Mouse (Mus musculus) limb, embryonic 15.5 days (tissue): Measurements from ENCODE around the gene Mob3b. TPM values are rescaled to one million over a fixed set of nuclear protein-coding genes. Genes with fewer than 3 reads are reported as not detected.

Experiments used
- ATAC-seq: fragments of 200-750 bp; cut with Nextera tagmentation; 2 replicates; pipeline ENCODE4 v1.8.0; 2017; ENCODE audit warnings: low read depth, moderate TSS enrichment; ENCODE audit not compliant: insufficient number of reproducible peaks, low FRiP score, low TSS enrichment
- H3K27ac ChIP-seq: fragments of 300-500 bp; sonication (generic); 2 replicates; pipeline ENCODE4 v1.5.1; 2015; ENCODE audit warnings: moderate library complexity, mild to moderate bottlenecking, inconsistent platforms
- H3K27me3 ChIP-seq: fragments of 300-500 bp; sonication (generic); 2 replicates; pipeline ENCODE4 v1.6.1; 2015; ENCODE audit warnings: inconsistent platforms
- H3K36me3 ChIP-seq: fragments of 300-500 bp; sonication (generic); 2 replicates; pipeline ENCODE4 v1.6.1; 2015; ENCODE audit warnings: inconsistent platforms
- H3K4me1 ChIP-seq: fragments of 300-500 bp; sonication (generic); 2 replicates; pipeline ENCODE4 v1.6.1; 2015; ENCODE audit warnings: inconsistent platforms
- H3K4me2 ChIP-seq: fragments of 300-500 bp; sonication (generic); 2 replicates; pipeline ENCODE4 v1.6.1; 2015; ENCODE audit warnings: mild to moderate bottlenecking, inconsistent platforms
- H3K4me3 ChIP-seq: fragments of 300-500 bp; sonication (generic); 2 replicates; pipeline ENCODE4 v1.5.1; 2015; ENCODE audit warnings: mild to moderate bottlenecking, inconsistent platforms
- H3K9ac ChIP-seq: fragments of 300-500 bp; sonication (generic); 2 replicates; pipeline ENCODE4 v1.6.1; 2015; ENCODE audit warnings: inconsistent platforms
- H3K9me3 ChIP-seq: fragments of 300-500 bp; sonication (generic); 2 replicates; pipeline ENCODE4 v1.6.1; 2016; ENCODE audit warnings: inconsistent platforms
- WGBS: fragments of 180-500 bp; shearing (Covaris S2); methylation state at CpG from one replicate; pipeline ENCODE4 v1.1.7; 2015; 5-methylcytosine and 5-hydroxymethylcytosine counted together
- polyA plus RNA-seq: library from polyadenylated mRNA; unstranded; fragments of >200 nt; fragmentation: Nextera tagmentation; extraction: Ambion mirVana; gene quantifications from 2 replicates; pipeline ENCODE4 v1.2.1, GENCODE M21; 2015

Gene Mob3b
- polyA plus RNA-seq, 1 experiment from 2014 or later, result 12.8 TPM

DNA sequence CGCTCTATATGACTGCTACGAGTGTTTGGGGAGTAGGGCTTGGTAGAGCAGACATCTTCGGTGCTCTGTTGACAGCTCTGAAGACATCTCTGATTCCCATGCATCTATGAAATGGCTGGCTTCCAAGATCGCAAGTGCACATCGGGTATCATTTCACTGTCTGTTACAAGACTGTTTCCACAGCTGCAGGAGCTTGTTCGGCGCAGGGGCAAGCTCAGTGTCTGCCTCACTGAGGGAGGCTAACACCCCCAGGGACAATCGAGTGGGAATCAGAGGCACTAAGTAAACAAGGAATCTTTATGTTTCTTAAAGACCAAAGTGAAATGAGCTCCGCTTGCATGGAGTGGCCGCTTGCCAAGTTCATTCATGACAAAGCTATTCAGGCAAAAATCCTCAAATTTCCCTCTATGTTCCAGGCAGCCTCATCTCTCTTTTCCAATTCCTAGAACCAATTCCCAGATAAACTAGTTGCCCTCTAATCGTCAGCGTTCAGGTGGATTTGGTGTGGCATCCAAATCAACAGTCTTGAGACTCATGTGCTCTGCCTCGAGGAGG lies 12.4 kb upstream of the Mob3b start:
- Histone ChIP-seq H3K4me3 (no peak overlapping the region), H3K27ac (no peak overlapping the region), H3K4me2 (no peak overlapping the region), H3K36me3 (no peaks in the 10 kb centered on the region), H3K4me1 (peaks cover 11% of the 10 kb centered on the region), H3K27me3 (no peaks in the 10 kb centered on the region), H3K9me3 (no peaks in the 10 kb centered on the region), H3K9ac (no peak overlapping the region)
- WGBS, result 62% methylated on average over 13 of the region's 13 CpGs
- no peak for ATAC-seq

DNA sequence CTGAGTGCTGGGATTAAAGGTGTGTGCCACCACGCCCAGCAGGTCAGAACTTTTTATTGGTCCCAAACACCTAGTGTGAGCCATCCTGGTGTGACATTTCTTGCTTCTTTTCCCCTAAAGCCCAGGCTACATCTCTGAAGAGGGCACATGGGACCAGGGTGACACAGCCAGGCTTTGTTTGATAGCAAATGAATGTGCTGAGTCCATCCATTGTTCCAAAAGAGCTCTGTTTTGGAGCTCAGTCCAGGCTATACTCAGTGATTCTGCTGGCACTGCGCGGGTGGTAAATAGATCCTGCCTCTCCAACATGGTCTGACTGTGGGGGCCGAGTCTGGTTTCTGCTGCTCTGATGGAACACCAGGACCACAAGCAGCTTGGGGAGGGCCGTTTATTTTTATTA lies 10.6 kb upstream of the Mob3b start:
- no peaks in the 10 kb centered on the region for H3K36me3 ChIP-seq

DNA sequence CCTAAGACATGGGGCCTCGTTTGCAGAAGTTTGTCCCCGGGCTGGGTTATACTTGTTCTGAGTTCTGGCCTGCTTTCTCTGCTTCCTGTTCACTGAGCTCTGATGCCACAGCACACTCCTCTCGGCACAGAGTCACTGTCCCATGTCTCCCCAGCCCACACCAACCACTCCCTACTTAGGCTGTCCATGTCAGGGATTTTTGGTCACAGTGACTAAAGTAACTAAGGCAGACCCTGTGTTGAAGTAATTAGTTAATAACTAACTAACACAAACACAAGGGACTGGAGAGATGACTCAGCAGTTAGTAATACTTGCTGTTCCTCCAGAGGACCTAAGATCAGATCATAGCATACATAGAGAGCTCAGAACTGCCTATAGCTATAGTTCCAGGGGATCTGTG lies 8.7 kb upstream of the Mob3b start:
- Histone ChIP-seq H3K4me1 (0 out of 2 replicates have a peak, but pooled peaks cover 8% of the 10 kb centered on the region), H3K36me3 (no peaks in the 10 kb centered on the region), H3K9ac (no peak overlapping the region), H3K27ac (no peak overlapping the region), H3K4me2 (no peak overlapping the region), H3K27me3 (no peaks in the 10 kb centered on the region), H3K9me3 (no peaks in the 10 kb centered on the region), H3K4me3 (no peak overlapping the region)
- no peak for ATAC-seq
- WGBS, result 70% methylated on average over 3 of the region's 3 CpGs

More for the DNA sequence above, 10.6 kb upstream of the Mob3b start:
- no peak for ATAC-seq
- H3K27me3 ChIP-seq, result no peaks in the 10 kb centered on the region
- H3K4me3 ChIP-seq, result no peak overlapping the region
- H3K9me3 ChIP-seq, result no peaks in the 10 kb centered on the region
- H3K27ac ChIP-seq, result no peak overlapping the region
- 0 out of 2 replicates have a peak, but pooled peaks cover 8% of the 10 kb centered on the region for H3K4me1 ChIP-seq
- no peak overlapping the region for H3K4me2 ChIP-seq
- no peak overlapping the region for H3K9ac ChIP-seq
- 63% methylated on average over 5 of the region's 5 CpGs for WGBS

DNA sequence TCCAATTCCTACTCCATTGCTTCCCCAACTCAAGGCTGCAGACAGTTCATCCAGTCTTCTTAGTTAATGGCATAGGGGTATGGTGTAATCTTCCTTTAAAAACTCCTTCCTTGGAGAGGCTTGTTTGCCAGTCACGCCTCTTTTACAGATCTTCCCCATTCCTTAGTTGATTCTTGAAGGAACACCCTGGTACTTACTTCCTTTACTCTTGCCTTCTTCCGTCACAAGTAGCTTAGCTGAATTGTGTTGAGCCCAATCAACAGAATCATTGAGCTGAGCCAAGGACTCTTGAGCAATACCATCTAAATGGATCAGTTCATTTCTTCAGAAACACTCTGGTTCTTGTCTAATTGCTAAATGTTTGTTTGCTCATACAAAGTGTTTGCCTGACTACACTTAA lies 8.0 kb upstream of the Mob3b start:
- Histone ChIP-seq H3K4me2 (no peak overlapping the region), H3K27ac (no peak overlapping the region), H3K4me1 (0 out of 2 replicates have a peak, but pooled peaks cover 8% of the 10 kb centered on the region), H3K9me3 (no peaks in the 10 kb centered on the region), H3K27me3 (no peaks in the 10 kb centered on the region), H3K9ac (no peak overlapping the region), H3K36me3 (no peaks in the 10 kb centered on the region), H3K4me3 (no peak overlapping the region)
- ATAC-seq, result no peak
- 76% methylated on average over 2 of the region's 2 CpGs for WGBS

DNA sequence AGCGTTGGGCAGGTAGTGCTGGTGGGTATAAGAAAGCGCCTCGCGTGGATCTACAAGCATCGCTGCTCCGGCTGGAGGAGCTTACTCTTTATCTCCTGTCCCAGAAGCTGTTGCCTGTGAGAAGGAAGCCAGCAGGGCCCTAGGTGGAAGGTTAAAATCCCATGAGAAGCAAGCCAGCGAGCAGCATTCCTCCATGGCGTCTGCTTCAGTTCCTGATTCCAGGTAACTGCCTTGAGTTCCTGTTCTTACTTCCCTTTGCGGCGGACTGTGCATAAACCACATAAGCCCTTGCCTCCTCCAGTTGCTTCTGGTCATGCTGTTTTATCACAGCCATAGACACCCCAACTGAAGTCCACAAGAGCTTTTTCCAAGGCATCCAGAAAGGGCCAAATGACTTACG lies 531 bp upstream of the Mob3b start:
- Histone ChIP-seq H3K4me3 (no peak overlapping the region), H3K9ac (no peak overlapping the region), H3K4me1 (peaks cover 21% of the 10 kb centered on the region), H3K4me2 (no peak overlapping the region), H3K27ac (no peak overlapping the region), H3K27me3 (no peaks in the 10 kb centered on the region), H3K36me3 (no peaks in the 10 kb centered on the region), H3K9me3 (no peaks in the 10 kb centered on the region)
- WGBS, result 50% methylated on average over 11 of the region's 11 CpGs
- no peak for ATAC-seq

DNA sequence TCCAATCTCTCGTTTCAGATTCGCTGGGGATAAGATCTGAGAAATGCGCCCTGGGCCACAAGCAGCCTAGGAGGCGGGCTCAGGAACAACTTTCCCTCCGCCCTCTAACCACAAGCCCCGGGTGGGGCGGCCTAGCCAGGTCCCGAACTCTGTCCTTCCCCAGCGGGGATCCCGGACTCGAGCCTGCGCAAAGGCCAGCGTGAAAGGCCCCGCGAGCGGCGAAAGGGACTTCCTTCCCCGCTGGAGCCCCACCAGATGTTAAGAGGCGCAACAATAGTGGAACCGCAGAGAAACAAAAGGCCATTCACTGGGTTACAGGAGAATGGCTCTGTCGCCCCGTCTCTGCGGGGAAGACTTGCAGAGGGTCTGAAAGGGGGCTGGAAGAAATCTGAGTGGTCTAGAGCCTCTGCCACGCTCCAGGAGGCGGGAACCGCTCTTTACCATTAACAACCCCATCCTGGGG lies 1.1 kb downstream of the Mob3b start:
- Histone ChIP-seq H3K36me3 (no peaks in the 10 kb centered on the region), H3K27me3 (no peaks in the 10 kb centered on the region), H3K27ac (peak overlapping the region; percentile 84), H3K9ac (peak overlapping the region; percentile 47), H3K4me3 (peak overlapping the region; percentile 62), H3K4me2 (peak overlapping the region; percentile 83), H3K9me3 (no peaks in the 10 kb centered on the region), H3K4me1 (peaks cover 21% of the 10 kb centered on the region)
- ATAC-seq, result peak; percentile 79; the same call in 1 of the 2 replicates
- under 1% methylated on average over 26 of the region's 26 CpGs for WGBS

DNA sequence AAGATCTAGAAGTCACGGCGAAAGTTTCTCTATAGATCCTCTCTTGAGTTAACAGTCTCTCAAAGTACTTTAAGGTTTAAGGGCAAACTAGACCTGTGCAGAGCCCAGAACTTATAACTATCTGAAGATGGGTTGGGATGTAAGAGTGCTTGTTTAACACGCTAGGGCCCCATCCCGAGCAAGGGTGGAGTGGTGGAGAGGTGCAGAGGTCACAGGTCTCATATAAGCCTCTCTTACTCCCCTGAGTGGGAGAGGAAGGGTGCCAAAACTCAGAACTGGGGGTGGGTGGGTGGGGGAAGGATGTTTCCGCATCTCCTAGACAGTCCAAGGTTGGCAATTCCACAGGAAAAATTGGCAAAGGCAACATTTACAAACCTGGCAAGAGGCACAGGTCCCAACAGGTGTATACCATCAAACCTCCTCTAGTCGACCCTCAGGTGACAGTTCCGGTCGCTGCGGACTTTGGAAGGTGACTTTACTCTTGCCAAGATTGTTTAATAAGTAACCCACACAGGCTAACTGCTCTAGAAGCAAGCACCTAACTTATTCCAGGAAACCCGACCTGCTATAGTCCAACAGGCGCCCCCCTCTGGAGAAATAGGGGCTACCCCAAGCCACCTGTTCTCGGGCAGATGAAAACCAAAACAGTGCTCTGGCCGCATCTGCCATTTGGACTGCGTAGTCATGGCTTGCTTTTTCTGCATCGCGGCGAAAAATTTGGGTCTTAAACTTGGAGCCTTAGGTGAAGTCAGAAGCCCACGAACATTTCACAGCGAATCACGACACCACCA lies 2.0 kb downstream of the Mob3b start:
- peak overlapping the region; percentile 83 for H3K4me2 ChIP-seq
- H3K27ac ChIP-seq, result peak overlapping the region; percentile 84; the same call in 1 of the 2 replicates
- no peaks in the 10 kb centered on the region for H3K27me3 ChIP-seq
- H3K9ac ChIP-seq, result peak overlapping the region; percentile 47; the same call in 1 of the 2 replicates
- H3K9me3 ChIP-seq, result no peaks in the 10 kb centered on the region
- WGBS, result 24% methylated on average over 20 of the region's 20 CpGs
- H3K4me3 ChIP-seq, result peak overlapping the region; percentile 62
- ATAC-seq, result 0 out of 2 replicates have a peak, but pooled peaks have one; percentile 6
- no peaks in the 10 kb centered on the region for H3K36me3 ChIP-seq
- H3K4me1 ChIP-seq, result peaks cover 21% of the 10 kb centered on the region

DNA sequence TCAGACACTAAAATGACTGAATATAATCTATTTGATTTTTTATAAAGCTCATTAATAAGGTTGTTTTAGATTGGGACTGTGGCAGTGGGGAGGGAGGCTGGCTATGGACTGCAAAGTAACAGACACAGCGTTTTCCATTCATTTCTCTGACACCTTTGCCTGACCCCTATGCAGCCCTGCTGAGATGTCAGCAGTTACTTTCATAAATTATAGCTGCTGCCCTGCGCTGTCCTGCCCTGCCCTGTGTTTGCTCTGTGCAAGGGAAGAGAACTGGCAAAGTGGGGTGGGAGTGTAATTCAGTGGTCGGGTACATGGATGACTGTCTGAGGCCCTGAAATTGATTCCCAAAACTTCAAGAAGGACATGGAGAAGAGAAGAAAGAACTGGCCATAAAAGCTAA lies 3.2 kb downstream of the Mob3b start:
- Histone ChIP-seq H3K27ac (no peak overlapping the region), H3K4me1 (peaks cover 21% of the 10 kb centered on the region), H3K27me3 (no peaks in the 10 kb centered on the region), H3K9ac (no peak overlapping the region), H3K4me2 (no peak overlapping the region), H3K36me3 (no peaks in the 10 kb centered on the region), H3K9me3 (no peaks in the 10 kb centered on the region), H3K4me3 (no peak overlapping the region)
- no peak for ATAC-seq
- 41% methylated on average over 3 of the region's 3 CpGs for WGBS

DNA sequence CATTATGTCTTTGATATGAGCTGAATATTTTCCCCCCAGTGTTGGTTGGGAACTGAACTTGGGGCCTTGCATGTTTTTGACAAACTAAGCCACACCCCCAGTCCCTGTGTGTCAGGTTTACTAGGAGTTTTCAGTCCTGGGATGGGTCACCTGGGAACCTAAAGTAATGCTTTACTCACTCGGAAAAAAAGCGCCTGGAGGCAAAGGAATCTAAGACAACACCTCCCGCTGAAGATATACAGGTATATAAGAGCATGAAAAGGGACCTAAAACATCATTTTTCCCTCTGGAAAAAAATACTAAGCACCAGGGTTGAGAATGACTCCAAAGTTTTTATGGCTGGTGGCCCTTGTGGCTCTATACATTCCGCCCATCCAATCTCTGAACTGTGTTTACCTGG lies 5.5 kb downstream of the Mob3b start, which contains the start of gene Ifnk:
Gene Ifnk (plus strand): TSS at position 301 of the 400 bp plus-strand sequence.
- Histone ChIP-seq H3K9ac (no peak within 1 kb of the TSS), H3K27ac (no peak within 1 kb of the TSS), H3K4me3 (no peak within 1 kb of the TSS), H3K4me1 (peaks cover 16% of the 10 kb centered on the region), H3K36me3 (no peaks in the 10 kb centered on the region), H3K9me3 (no peaks in the 10 kb centered on the region), H3K4me2 (no peak within 1 kb of the TSS), H3K27me3 (no peaks in the 10 kb centered on the region)
- 73% methylated on average over 4 of the region's 4 CpGs for WGBS
- ATAC-seq, result no peak

DNA sequence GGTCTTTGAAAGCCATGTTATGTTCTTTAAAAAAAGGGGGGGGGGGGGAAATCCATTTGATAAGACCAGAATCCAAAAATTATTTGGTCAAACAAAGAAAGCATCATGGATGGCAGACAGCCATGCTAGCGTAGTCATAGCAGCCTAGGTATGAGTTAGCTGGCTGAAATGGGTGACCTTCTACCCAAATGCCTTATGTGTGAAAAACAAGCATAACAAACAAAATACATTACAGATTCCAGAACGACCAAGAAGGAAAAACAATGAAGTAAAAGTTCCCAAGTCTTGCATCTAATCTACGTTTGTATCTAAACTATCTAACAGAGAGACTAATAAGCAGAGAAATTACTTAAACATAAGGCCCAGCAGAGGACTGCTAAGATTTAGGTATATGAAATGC lies 6.6 kb downstream of the Mob3b start:
- no peaks in the 10 kb centered on the region for H3K9me3 ChIP-seq
- 76% methylated on average over 3 of the region's 3 CpGs for WGBS
- no peak for ATAC-seq

DNA sequence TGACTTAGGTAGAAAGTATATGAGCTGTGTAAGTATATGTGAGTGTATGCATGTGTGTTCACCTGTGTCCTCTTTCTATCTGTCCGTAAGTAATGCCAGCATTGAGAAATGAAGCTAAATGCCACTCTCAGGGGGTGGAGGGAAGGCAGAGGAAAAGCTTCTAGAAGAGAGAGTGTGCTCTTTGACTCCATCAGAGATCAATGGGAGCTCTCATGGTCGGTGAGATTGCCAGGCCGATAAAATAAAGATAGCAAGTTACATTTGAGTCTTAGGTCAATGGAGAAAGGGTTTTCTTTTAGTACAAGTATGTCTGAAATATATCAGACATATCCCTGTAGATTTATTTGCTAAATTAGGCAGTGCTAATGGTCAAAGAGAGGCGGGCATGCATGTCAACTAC lies 9.0 kb downstream of the Mob3b start:
- H3K27me3 ChIP-seq, result no peaks in the 10 kb centered on the region
- 87% methylated on average over 4 of the region's 4 CpGs for WGBS

More for the DNA sequence above, 6.6 kb downstream of the Mob3b start:
- H3K4me1 ChIP-seq, result peaks cover 9% of the 10 kb centered on the region
- H3K27me3 ChIP-seq, result no peaks in the 10 kb centered on the region
- H3K27ac ChIP-seq, result no peak overlapping the region
- no peak overlapping the region for H3K9ac ChIP-seq
- H3K4me3 ChIP-seq, result no peak overlapping the region
- H3K4me2 ChIP-seq, result no peak overlapping the region
- no peaks in the 10 kb centered on the region for H3K36me3 ChIP-seq

DNA sequence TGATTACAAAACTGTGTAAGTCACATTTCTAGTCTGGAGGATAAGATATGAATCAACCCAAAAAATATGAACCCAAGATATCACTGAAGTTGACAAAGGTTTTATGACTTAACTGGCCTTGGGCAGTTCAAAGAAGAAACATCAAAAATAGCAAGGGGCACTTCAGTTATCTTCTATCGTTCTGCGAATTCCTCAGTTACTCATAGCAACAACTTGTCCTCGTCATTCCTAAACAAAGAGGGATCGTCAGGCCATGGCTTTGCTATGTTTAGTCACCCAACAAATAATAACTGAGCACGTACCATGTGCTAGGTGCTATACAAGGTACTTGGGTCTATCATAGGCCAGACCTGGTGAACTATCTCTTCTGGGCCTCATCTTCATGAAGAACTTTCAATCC lies 10.7 kb downstream of the Mob3b start:
- Histone ChIP-seq H3K9me3 (no peaks in the 10 kb centered on the region), H3K27ac (no peak overlapping the region), H3K9ac (no peak overlapping the region), H3K4me1 (peaks cover 6% of the 10 kb centered on the region; the same call in 1 of the 2 replicates), H3K36me3 (no peaks in the 10 kb centered on the region), H3K27me3 (no peaks in the 10 kb centered on the region), H3K4me2 (no peak overlapping the region), H3K4me3 (no peak overlapping the region)
- no peak for ATAC-seq
- 85% methylated on average over 5 of the region's 5 CpGs for WGBS

More for the DNA sequence above, 9.0 kb downstream of the Mob3b start:
- Histone ChIP-seq H3K9me3 (no peaks in the 10 kb centered on the region), H3K27ac (no peak overlapping the region), H3K36me3 (no peaks in the 10 kb centered on the region), H3K4me3 (no peak overlapping the region), H3K4me1 (peaks cover 5% of the 10 kb centered on the region; the same call in 1 of the 2 replicates), H3K4me2 (no peak overlapping the region), H3K9ac (no peak overlapping the region)
- ATAC-seq, result no peak
